In the genomic region with DNA sequence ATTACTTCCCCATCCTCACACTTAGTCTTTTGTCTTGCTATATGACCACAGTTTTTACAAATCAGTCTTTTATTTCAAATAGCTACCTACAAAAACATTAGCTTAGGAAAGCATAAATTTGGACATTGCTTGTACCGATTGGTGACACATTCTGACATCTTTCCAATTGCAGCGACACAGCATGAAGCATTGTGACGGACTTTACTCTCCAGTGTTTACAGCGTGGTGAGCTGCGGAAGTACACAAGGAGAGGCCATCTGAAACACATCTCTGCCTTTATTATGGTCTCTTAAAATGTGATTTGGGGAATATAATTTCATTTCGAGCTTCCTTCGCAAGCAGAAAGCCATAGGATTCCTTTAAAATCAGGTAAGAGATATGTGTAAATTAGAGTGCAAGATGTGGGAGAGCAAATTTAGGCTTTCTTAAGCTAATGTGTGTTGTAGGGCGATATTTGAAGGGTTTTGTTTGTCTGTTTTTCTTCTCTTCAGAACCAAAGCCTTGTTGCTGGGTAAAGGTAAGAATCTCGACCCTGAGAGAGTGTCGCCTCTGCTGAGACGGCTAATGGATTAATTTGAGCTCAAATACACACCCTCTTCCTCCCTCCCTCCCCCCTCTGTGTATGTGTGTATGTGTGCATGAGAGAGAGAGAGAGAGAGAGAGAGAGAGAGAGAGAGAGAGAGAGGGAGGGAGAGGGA, we compare ENCODE assay signal across 16 mouse cellular contexts.
A peak's percentile ranks its signal among the peaks of the same experiment; 100 is the strongest.
DNase-seq lines count a peak whose midpoint lies in the region; ATAC-seq and TF ChIP-seq lines count a peak whose summit lies in the region.
"Had no signal": no experiment of that assay in that cellular context is flagged by ENCODE, and none has a peak within 500 bp of the region (broad histone marks: within the 10 kb centered on the region; RNA-seq: fewer than 3 reads in every experiment).

No protein-coding gene starts in this region.

- H3K36me3 ChIP-seq in liver, adult 2 months (ENCODE audit: control insufficient read depth, insufficient read depth, low read length), result no peaks in the 10 kb centered on the region
- H3K36me3 ChIP-seq in liver, embryonic 12.5 days, result no peaks in the 10 kb centered on the region
- H3K36me3 ChIP-seq in forebrain, postnatal 0 days (ENCODE audit: insufficient read depth), result no peaks in the 10 kb centered on the region
- no peaks in the 10 kb centered on the region for H3K36me3 ChIP-seq in neural tube, embryonic 13.5 days
- H3K36me3 ChIP-seq: heart, embryonic 13.5 days had no signal

- H3K4me1 ChIP-seq in liver, adult 2 months (ENCODE audit: control insufficient read depth, insufficient read depth, low read length), result no peaks in the 10 kb centered on the region; the same call in 1 of the 2 replicates
- no peaks in the 10 kb centered on the region for H3K4me1 ChIP-seq in liver, embryonic 12.5 days
- no peaks in the 10 kb centered on the region for H3K4me1 ChIP-seq in forebrain, postnatal 0 days (ENCODE audit: insufficient read depth)
- H3K4me1 ChIP-seq in neural tube, embryonic 13.5 days (replicated peaks), result peaks cover 16% of the 10 kb centered on the region

- H3K9me3 ChIP-seq in liver, embryonic 12.5 days (replicated peaks), result no peaks in the 10 kb centered on the region
- no peaks in the 10 kb centered on the region for H3K9me3 ChIP-seq in forebrain, postnatal 0 days (ENCODE audit: low read length)
- no peaks in the 10 kb centered on the region for H3K9me3 ChIP-seq in neural tube, embryonic 13.5 days
- H3K9me3 ChIP-seq: heart, embryonic 13.5 days had no signal

- no peak overlapping the region for H3K4me2 ChIP-seq in liver, embryonic 12.5 days
- H3K4me2 ChIP-seq in forebrain, postnatal 0 days (ENCODE audit: low read depth), result peak overlapping the region; percentile 19; the same call in 1 of the 2 replicates
- H3K4me2 ChIP-seq in neural tube, embryonic 13.5 days, result peak overlapping the region; percentile 21; the same call in 1 of the 2 replicates
- H3K4me2 ChIP-seq: heart, embryonic 13.5 days had no signal

- H3K27me3 ChIP-seq in liver, adult 2 months (ENCODE audit: control insufficient read depth, insufficient read depth, low read length), result no peaks in the 10 kb centered on the region
- H3K27me3 ChIP-seq in liver, embryonic 12.5 days (replicated peaks), result no peaks in the 10 kb centered on the region
- no peaks in the 10 kb centered on the region for H3K27me3 ChIP-seq in forebrain, postnatal 0 days (ENCODE audit: insufficient read depth, low read length)
- H3K27me3 ChIP-seq in neural tube, embryonic 13.5 days, result no peaks in the 10 kb centered on the region

- no peaks in the 10 kb centered on the region for H3K79me2 ChIP-seq in liver, adult 2 months (ENCODE audit: control insufficient read depth, insufficient read depth, low read length)

- WGBS in liver, adult 2 months, result 32% methylated on average over 11 of the region's 11 CpGs
- WGBS in liver, embryonic 12.5 days (ENCODE audit: insufficient replicate concordance), result 62% methylated on average over 11 of the region's 11 CpGs
- WGBS in forebrain, postnatal 0 days, result 46% methylated on average over 11 of the region's 11 CpGs
- WGBS in neural tube, embryonic 13.5 days, result 48% methylated on average over 11 of the region's 11 CpGs

- TF ChIP-seq CTCF in liver, adult 2 months (IDR thresholded peaks at IDR 0.05; ENCODE audit: low read depth, low read length), result no peak
- TF ChIP-seq CTCF in brain, embryonic 14.5 days (IDR thresholded peaks at IDR 0.05; ENCODE audit: borderline replicate concordance, extremely low read depth, insufficient read depth, insufficient read length), result no peak
- no peak for TF ChIP-seq CTCF in forebrain, postnatal 0 days (IDR thresholded peaks at IDR 0.05; ENCODE audit: low read depth)

- DNase-seq in liver, adult 2 months (ENCODE audit: extremely low read depth, low read depth, low spot score), result peak; percentile 84
- DNase-seq in brain, embryonic 14.5 days (ENCODE audit: low read depth), result peak; percentile 71
- DNase-seq in forebrain, postnatal 0 days, result peak; percentile 43
- DNase-seq in heart, adult 9 months (ENCODE audit: low spot score in 2 of 2), result no peak
- no peak for DNase-seq in frontal cortex, postnatal 10 days (ENCODE audit: low spot score in 2 of 2)
- DNase-seq: adrenal gland, postnatal 14 days; cerebellum, postnatal 14 days; heart, postnatal 4 days; kidney, adult 18-20 months; kidney, postnatal 36 days; layer of hippocampus, postnatal 36 days; lung, postnatal 4 days; right cerebral cortex, postnatal 4 days had no signal

- H3K4me3 ChIP-seq in liver, adult 2 months (ENCODE audit: insufficient read depth, low read depth, low read length), result peak overlapping the region; percentile 65
- H3K4me3 ChIP-seq in liver, embryonic 12.5 days, result no peak overlapping the region
- no peak overlapping the region for H3K4me3 ChIP-seq in forebrain, postnatal 0 days (ENCODE audit: low read depth, low read length)
- no peak overlapping the region for H3K4me3 ChIP-seq in neural tube, embryonic 13.5 days
- H3K4me3 ChIP-seq: heart, embryonic 13.5 days had no signal

- H3K9ac ChIP-seq in liver, adult 2 months (ENCODE audit: low read depth, low read length), result peak overlapping the region; percentile 62; the same call in 1 of the 2 replicates
- H3K9ac ChIP-seq in liver, embryonic 12.5 days, result no peak overlapping the region
- H3K9ac ChIP-seq in forebrain, postnatal 0 days, result no peak overlapping the region; the same call in 1 of the 2 replicates
- no peak overlapping the region for H3K9ac ChIP-seq in neural tube, embryonic 13.5 days
- H3K9ac ChIP-seq: heart, embryonic 13.5 days had no signal

- H3K27ac ChIP-seq in liver, adult 2 months (replicated peaks; ENCODE audit: insufficient read depth, low read depth, low read length), result peak overlapping the region; percentile 48; the same call in 1 of the 2 replicates
- no peak overlapping the region for H3K27ac ChIP-seq in liver, embryonic 12.5 days
- peak overlapping the region; percentile 62 for H3K27ac ChIP-seq in forebrain, postnatal 0 days (ENCODE audit: low read depth, low read length)
- peak overlapping the region; percentile 80 for H3K27ac ChIP-seq in neural tube, embryonic 13.5 days (replicated peaks)
- H3K27ac ChIP-seq: heart, embryonic 13.5 days had no signal

- no peak for ATAC-seq in liver, embryonic 12.5 days
- peak; percentile 52; the same call in 1 of the 2 replicates for ATAC-seq in forebrain, postnatal 0 days
- ATAC-seq in neural tube, embryonic 13.5 days (ENCODE audit: low read depth), result peak; percentile 68

- no peak for TF ChIP-seq POLR2A in liver, adult 2 months (IDR thresholded peaks at IDR 0.05; ENCODE audit: extremely low read depth, insufficient read depth, low read length)
- TF ChIP-seq POLR2A in brain, embryonic 14.5 days (IDR thresholded peaks at IDR 0.05; ENCODE audit: borderline replicate concordance, extremely low read depth, insufficient read depth, insufficient read length, poor library complexity, severe bottlenecking), result no peak

Comparison
In these comparisons a context has a peak if more than half of its experiments do, and no peak if none do; other contexts are left out.
1. DNase-seq: peak in liver, adult 2 months (single experiment), brain, embryonic 14.5 days (single experiment) and forebrain, postnatal 0 days (single experiment); none in heart, adult 9 months (0 of 2) and frontal cortex, postnatal 10 days (0 of 2).